Mouse (Mus musculus) heart, embryonic 15.5 days (tissue): Measurements from ENCODE around the gene Iqschfp. TPM values are rescaled to one million over a fixed set of nuclear protein-coding genes. Genes with fewer than 3 reads are reported as not detected.

ENCODE experiments used
- ATAC-seq: fragments of 200-750 bp; cut with Nextera tagmentation; replicated peaks from 2 replicates; pipeline ENCODE4 v1.8.0; 2017; ENCODE audit warnings: low read depth, moderate TSS enrichment; ENCODE audit not compliant: insufficient number of reproducible peaks, insufficient read depth, low FRiP score
- H3K27ac ChIP-seq: fragments of 300-500 bp; sonication (generic); 2 replicates; pipeline ENCODE4 v1.5.1; 2015; ENCODE audit warnings: mild to moderate bottlenecking, inconsistent platforms
- H3K27me3 ChIP-seq: fragments of 300-500 bp; sonication (generic); 2 replicates; pipeline ENCODE4 v1.6.1; 2015; ENCODE audit warnings: inconsistent platforms
- H3K36me3 ChIP-seq: fragments of 300-500 bp; sonication (generic); 2 replicates; pipeline ENCODE4 v1.6.1; 2015; ENCODE audit warnings: mild to moderate bottlenecking, inconsistent platforms
- H3K4me1 ChIP-seq: fragments of 300-500 bp; sonication (generic); replicated peaks from 2 replicates; pipeline ENCODE4 v1.6.1; 2015; ENCODE audit warnings: inconsistent platforms
- H3K4me2 ChIP-seq: fragments of 300-500 bp; sonication (generic); 2 replicates; pipeline ENCODE4 v1.6.1; 2015; ENCODE audit warnings: inconsistent platforms, mild to moderate bottlenecking, moderate library complexity
- H3K4me3 ChIP-seq: fragments of 300-500 bp; sonication (generic); 2 replicates; pipeline ENCODE4 v1.5.1; 2015; ENCODE audit warnings: mild to moderate bottlenecking, inconsistent platforms
- H3K9ac ChIP-seq: fragments of 300-500 bp; sonication (generic); 2 replicates; pipeline ENCODE4 v1.6.1; 2015; ENCODE audit warnings: mild to moderate bottlenecking, inconsistent platforms
- H3K9me3 ChIP-seq: fragments of 300-500 bp; sonication (generic); replicated peaks from 2 replicates; pipeline ENCODE4 v1.6.1; 2016; ENCODE audit warnings: inconsistent platforms
- WGBS: fragments of 180-500 bp; shearing (Covaris S2); methylation state at CpG from one replicate; pipeline ENCODE4 v1.1.7; 2015; ENCODE audit warnings: mixed read lengths; 5-methylcytosine and 5-hydroxymethylcytosine counted together
- polyA plus RNA-seq: library from polyadenylated mRNA; unstranded; fragments of >200 nt; fragmentation: Nextera tagmentation; extraction: Ambion mirVana; gene quantifications from 2 replicates; pipeline ENCODE4 v1.2.1, GENCODE M21; 2015

Iqschfp gene
- polyA plus RNA-seq, 1 experiment from 2014 or later: not detected

GRCm38 (mm10) chr3:68496513-68496912 is 604.5 kb downstream of the Iqschfp start:
- Histone ChIP-seq H3K9me3 (no peaks in the 10 kb centered on the region), H3K36me3 (no peaks in the 10 kb centered on the region), H3K9ac (peak overlapping the region; percentile 25), H3K4me3 (peak overlapping the region; percentile 87), H3K4me2 (peak overlapping the region; percentile 87), H3K4me1 (peaks cover 47% of the 10 kb centered on the region), H3K27ac (peak overlapping the region; percentile 98; the same call in 1 of the 2 replicates), H3K27me3 (no peaks in the 10 kb centered on the region)
- no peak for ATAC-seq
- 42% methylated on average over 6 of the region's 6 CpGs for WGBS

GRCm38 (mm10) chr3:68499532-68500152 is 607.6 kb downstream of the Iqschfp start:
- 52% methylated on average over 6 of the region's 6 CpGs for WGBS
- Histone ChIP-seq H3K9me3 (no peaks in the 10 kb centered on the region), H3K4me1 (peaks cover 32% of the 10 kb centered on the region), H3K36me3 (no peaks in the 10 kb centered on the region), H3K9ac (no peak overlapping the region), H3K4me2 (no peak overlapping the region), H3K4me3 (no peak overlapping the region), H3K27ac (no peak overlapping the region), H3K27me3 (no peaks in the 10 kb centered on the region)
- no peak for ATAC-seq

DNA sequence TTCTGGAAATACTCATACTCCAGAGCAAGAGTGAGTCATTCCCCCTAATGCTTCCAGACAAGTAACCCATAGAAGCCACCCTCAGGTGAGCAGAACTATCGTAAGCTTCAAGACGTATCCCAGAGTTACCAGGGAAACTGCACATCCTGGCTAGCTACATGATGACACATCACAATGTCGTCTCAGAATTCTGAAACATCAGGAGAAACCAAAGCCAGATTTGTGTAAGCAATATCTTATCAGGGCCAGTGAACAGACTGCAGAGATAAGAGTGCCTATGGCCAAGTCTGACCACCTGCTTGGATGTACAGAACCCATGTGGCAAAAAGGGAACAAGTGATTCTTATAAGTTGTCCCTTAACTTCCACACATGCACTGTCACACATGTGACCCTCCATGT is 612.8 kb downstream of the Iqschfp start:
- H3K9ac ChIP-seq: no peak overlapping the region
- 64% methylated on average over 3 of the region's 3 CpGs for WGBS
- ATAC-seq: no peak
- no peaks in the 10 kb centered on the region for H3K27me3 ChIP-seq
- H3K36me3 ChIP-seq: no peaks in the 10 kb centered on the region
- H3K9me3 ChIP-seq: no peaks in the 10 kb centered on the region
- H3K4me3 ChIP-seq: no peak overlapping the region
- peaks cover 40% of the 10 kb centered on the region for H3K4me1 ChIP-seq
- H3K27ac ChIP-seq: no peak overlapping the region
- no peak overlapping the region for H3K4me2 ChIP-seq

- Histone ChIP-seq H3K9ac (no peak overlapping the region), H3K4me1 (peaks cover 37% of the 10 kb centered on the region), H3K4me3 (no peak overlapping the region), H3K27me3 (no peaks in the 10 kb centered on the region), H3K4me2 (no peak overlapping the region; the same call in 1 of the 2 replicates), H3K27ac (peak overlapping the region; percentile 51), H3K9me3 (no peaks in the 10 kb centered on the region), H3K36me3 (no peaks in the 10 kb centered on the region)
- no peak; the same call in 1 of the 2 replicates for ATAC-seq
- 33% methylated on average over 7 of the region's 7 CpGs for WGBS
Observed at GRCm38 (mm10) chr3:68506769-68507318, 614.8 kb downstream of the Iqschfp start.

DNA sequence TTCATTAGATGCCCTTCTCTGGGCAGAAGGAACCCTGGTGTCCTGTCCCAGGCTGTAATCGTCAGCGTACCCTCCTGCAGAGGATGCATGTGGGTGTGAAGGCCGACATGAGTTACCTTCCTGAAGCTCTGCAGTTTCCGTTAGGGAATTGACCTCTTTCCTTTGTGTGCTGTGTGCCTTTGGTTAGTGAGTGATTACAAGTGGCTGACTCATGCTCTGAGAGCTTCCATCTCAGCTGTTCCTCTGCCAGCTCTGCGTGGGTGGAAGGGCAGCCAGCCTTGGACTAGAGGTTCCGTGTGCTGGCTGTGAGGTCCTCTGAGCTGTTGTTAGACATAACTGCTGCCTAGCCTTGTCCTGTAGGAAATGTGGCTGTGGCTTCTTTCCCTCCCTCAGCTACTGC is 616.6 kb downstream of the Iqschfp start:
- no peak overlapping the region for H3K4me3 ChIP-seq
- peak overlapping the region; percentile 16; the same call in 1 of the 2 replicates for H3K4me2 ChIP-seq
- H3K27me3 ChIP-seq: no peaks in the 10 kb centered on the region
- peak; percentile 71 for ATAC-seq
- no peaks in the 10 kb centered on the region for H3K9me3 ChIP-seq
- H3K36me3 ChIP-seq: no peaks in the 10 kb centered on the region
- 0 out of 2 replicates have a peak overlapping the region, but pooled peaks have one; percentile 15 for H3K9ac ChIP-seq
- 9% methylated on average over 6 of the region's 6 CpGs for WGBS
- H3K4me1 ChIP-seq: peaks cover 41% of the 10 kb centered on the region
- peak overlapping the region; percentile 75 for H3K27ac ChIP-seq

DNA sequence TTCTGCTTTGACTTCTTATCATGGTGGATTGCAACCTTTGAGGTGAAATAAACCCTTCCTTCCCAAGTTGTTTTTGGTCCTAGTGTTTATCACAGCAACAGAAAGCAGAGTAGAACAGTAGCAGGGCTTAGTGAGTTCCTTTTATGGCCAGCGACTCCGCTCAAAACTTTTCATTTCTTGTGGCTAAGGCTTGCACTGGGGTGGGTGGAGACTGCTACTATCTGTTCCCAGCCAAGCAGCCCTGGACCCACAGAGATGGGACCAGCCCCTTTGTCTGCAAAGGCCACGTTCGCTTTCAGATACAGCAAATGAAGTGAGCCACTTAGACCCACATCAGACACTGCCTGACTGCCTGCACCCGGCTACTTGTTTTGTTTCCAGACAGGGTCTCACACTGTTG is 618.8 kb downstream of the Iqschfp start:
- H3K9ac ChIP-seq: no peak overlapping the region
- no peaks in the 10 kb centered on the region for H3K9me3 ChIP-seq
- H3K27me3 ChIP-seq: no peaks in the 10 kb centered on the region
- no peak overlapping the region for H3K4me2 ChIP-seq
- H3K4me3 ChIP-seq: no peak overlapping the region
- H3K4me1 ChIP-seq: peaks cover 40% of the 10 kb centered on the region
- no peaks in the 10 kb centered on the region for H3K36me3 ChIP-seq
- 59% methylated on average over 5 of the region's 5 CpGs for WGBS
- H3K27ac ChIP-seq: no peak overlapping the region
- ATAC-seq: no peak

GRCm38 (mm10) chr3:68511744-68512143 is 619.7 kb downstream of the Iqschfp start:
- Histone ChIP-seq H3K4me1 (peaks cover 46% of the 10 kb centered on the region), H3K4me3 (no peak overlapping the region), H3K27me3 (no peaks in the 10 kb centered on the region), H3K36me3 (no peaks in the 10 kb centered on the region), H3K9ac (no peak overlapping the region), H3K27ac (no peak overlapping the region), H3K9me3 (no peaks in the 10 kb centered on the region), H3K4me2 (no peak overlapping the region)
- ATAC-seq: no peak
- WGBS: 75% methylated on average over 4 of the region's 4 CpGs

GRCm38 (mm10) chr3:68512327-68512726 is 620.3 kb downstream of the Iqschfp start:
- Histone ChIP-seq H3K4me2 (no peak overlapping the region), H3K27me3 (no peaks in the 10 kb centered on the region), H3K9me3 (no peaks in the 10 kb centered on the region), H3K9ac (no peak overlapping the region), H3K27ac (no peak overlapping the region), H3K4me3 (no peak overlapping the region), H3K4me1 (peaks cover 46% of the 10 kb centered on the region), H3K36me3 (no peaks in the 10 kb centered on the region)
- no peak for ATAC-seq
- whole genome bisulfite sequencing: 79% methylated on average over 11 of the region's 11 CpGs

DNA sequence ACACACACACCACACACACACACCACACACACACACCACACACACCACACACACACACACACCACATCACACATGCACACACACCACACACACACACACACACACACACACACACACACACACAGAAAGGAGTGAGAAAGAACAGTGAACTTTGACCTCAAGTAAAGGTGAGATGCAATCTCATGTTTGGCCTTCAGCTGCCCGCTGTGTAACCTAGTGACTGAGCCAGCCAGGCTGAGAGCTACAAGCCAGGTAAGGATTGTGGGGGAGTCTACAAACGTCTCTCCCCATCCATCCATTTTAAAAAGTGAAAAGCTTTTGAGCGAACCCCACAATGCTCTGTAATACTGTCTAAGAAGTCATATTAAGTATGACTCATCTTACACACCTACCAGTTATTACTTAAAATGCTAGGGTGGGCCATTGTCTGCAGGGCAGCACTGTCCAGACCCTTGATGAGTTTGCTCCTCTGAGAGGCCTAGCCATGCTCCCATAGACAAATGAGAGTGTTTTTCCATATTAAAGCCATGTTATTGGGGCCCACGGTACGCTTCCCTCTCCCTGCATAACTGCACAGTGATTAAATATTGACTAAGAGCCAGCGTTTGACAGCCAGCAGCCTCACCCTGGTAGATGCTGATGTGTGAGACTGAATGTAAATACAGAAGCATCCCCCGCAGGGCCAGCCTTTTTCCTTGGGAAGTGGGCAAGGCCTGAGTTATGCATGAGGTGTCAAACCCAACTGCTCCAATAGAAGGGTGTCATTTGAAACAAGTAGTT is 621.5 kb downstream of the Iqschfp start:
- Histone ChIP-seq H3K4me3 (no peak overlapping the region), H3K4me1 (peaks cover 40% of the 10 kb centered on the region), H3K27ac (no peak overlapping the region), H3K9me3 (no peaks in the 10 kb centered on the region), H3K9ac (no peak overlapping the region), H3K36me3 (no peaks in the 10 kb centered on the region), H3K4me2 (no peak overlapping the region), H3K27me3 (no peaks in the 10 kb centered on the region)
- 54% methylated on average over 7 of the region's 7 CpGs for WGBS
- ATAC-seq: no peak

DNA sequence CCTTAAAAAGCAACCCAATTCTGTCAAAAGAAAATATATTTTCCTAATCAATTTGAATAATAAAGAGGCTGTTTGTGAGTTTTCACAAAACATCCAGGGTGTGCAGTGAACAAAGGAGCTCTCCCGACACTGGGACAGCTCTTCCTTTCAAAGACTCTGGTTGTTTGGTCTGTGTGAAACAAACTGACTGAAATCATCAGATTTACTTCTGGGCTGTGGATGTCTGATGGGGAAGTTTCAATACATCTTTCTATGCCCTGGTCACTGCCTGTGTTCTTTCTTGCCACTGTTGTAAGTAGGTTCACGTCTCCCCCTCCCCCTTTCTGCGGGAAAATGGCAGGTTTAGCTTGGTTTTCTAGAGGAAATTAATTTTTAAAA is 622.1 kb downstream of the Iqschfp start:
- 82% methylated on average over 3 of the region's 3 CpGs for WGBS
- Histone ChIP-seq H3K9me3 (no peaks in the 10 kb centered on the region), H3K4me2 (no peak overlapping the region), H3K4me3 (no peak overlapping the region), H3K27ac (no peak overlapping the region), H3K4me1 (peaks cover 34% of the 10 kb centered on the region), H3K9ac (no peak overlapping the region), H3K27me3 (no peaks in the 10 kb centered on the region), H3K36me3 (no peaks in the 10 kb centered on the region)
- ATAC-seq: no peak

DNA sequence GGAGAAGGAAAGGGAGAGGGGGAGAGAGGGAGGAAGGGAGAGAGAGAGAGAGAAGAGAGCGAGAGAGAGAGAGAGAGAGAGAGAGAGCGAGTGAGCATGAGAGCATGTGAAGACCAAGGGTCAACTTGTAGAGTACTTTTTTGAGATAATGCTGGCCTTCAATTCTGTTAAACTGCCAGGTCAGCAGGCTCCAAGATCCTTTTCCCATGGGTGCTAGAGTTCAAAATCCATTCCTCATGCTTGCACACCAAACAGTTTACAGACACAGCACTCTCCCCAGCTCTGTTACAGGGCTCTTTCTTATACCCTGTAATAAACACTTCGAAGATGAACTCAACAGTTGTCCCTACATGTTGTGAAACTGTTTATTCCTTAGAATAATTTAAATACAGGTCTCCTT is 622.7 kb downstream of the Iqschfp start:
- no peak overlapping the region for H3K4me3 ChIP-seq
- 86% methylated on average over 3 of the region's 3 CpGs for WGBS
- no peak for ATAC-seq

More for the DNA sequence above, 622.7 kb downstream of the Iqschfp start:
- no peaks in the 10 kb centered on the region for H3K27me3 ChIP-seq
- H3K9me3 ChIP-seq: no peaks in the 10 kb centered on the region
- peaks cover 30% of the 10 kb centered on the region for H3K4me1 ChIP-seq
- no peak overlapping the region for H3K4me2 ChIP-seq
- H3K36me3 ChIP-seq: no peaks in the 10 kb centered on the region
- no peak overlapping the region for H3K9ac ChIP-seq
- H3K27ac ChIP-seq: no peak overlapping the region
